Mouse (Mus musculus) lung, postnatal 4 days (tissue): Measurements from ENCODE around the gene Rfx1.

Experiments
- DNase-seq, 2 experiments: peaks; one replicate each; pipeline ENCODE4 v3.0.0; 2021

Gene Rfx1

GRCm38 (mm10) chr8:84066291-84066930 is at the start of gene Rfx1:
TSS of gene Rfx1 (plus strand) at chr8:84066834.
- peak; percentile 99 to 100 for DNase-seq

- DNase-seq: no peak
These were observed 46.9 kb upstream of the Rfx1 start for GRCm38 (mm10) chr8:84019738-84020137.

- peak in 1 of 2 experiments; percentile 49 for DNase-seq
These were observed 45.5 kb upstream of the Rfx1 start, which contains the start of gene Palm3 for GRCm38 (mm10) chr8:84021096-84021495. TSS of gene Palm3 (plus strand) at chr8:84021471.

- no peak for DNase-seq
These were observed 45.1 kb upstream of the Rfx1 start for GRCm38 (mm10) chr8:84021569-84021968.

- peak; percentile 75 to 83 for DNase-seq
These were observed 43.5 kb upstream of the Rfx1 start for GRCm38 (mm10) chr8:84023085-84023484.

- DNase-seq: no peak
These were observed 43.0 kb upstream of the Rfx1 start for GRCm38 (mm10) chr8:84023631-84024030.

GRCm38 (mm10) chr8:84024171-84024570 is 42.5 kb upstream of the Rfx1 start:
- DNase-seq: peak; percentile 58 to 69

GRCm38 (mm10) chr8:84025863-84026262 is 40.8 kb upstream of the Rfx1 start:
- peak; percentile 54 to 79 for DNase-seq

- DNase-seq: no peak
These were observed 39.2 kb upstream of the Rfx1 start for GRCm38 (mm10) chr8:84027449-84027848.

GRCm38 (mm10) chr8:84029272-84029671 is 37.4 kb upstream of the Rfx1 start:
- DNase-seq: no peak

GRCm38 (mm10) chr8:84032777-84033176 is 33.9 kb upstream of the Rfx1 start:
- no peak for DNase-seq

- no peak for DNase-seq
These were observed 28.6 kb upstream of the Rfx1 start for GRCm38 (mm10) chr8:84038015-84038414.

GRCm38 (mm10) chr8:84039050-84039449 is 27.6 kb upstream of the Rfx1 start:
- peak; percentile 57 to 80 for DNase-seq

- peak; percentile 77 to 83 for DNase-seq
These were observed 24.3 kb upstream of the Rfx1 start, which contains the start of gene Il27ra for GRCm38 (mm10) chr8:84042066-84042947. TSS of gene Il27ra (minus strand) at chr8:84042589.

- DNase-seq: peak; percentile 37 to 74
These were observed 23.7 kb upstream of the Rfx1 start for GRCm38 (mm10) chr8:84042948-84043342.

GRCm38 (mm10) chr8:84044103-84044502 is 22.5 kb upstream of the Rfx1 start:
- no peak for DNase-seq

GRCm38 (mm10) chr8:84044900-84045299 is 21.7 kb upstream of the Rfx1 start, which contains the start of gene Rln3:
TSS of gene Rln3 (minus strand) at chr8:84045000.
- DNase-seq: no peak

GRCm38 (mm10) chr8:84046505-84046904 is 20.1 kb upstream of the Rfx1 start:
- DNase-seq: no peak

- no peak for DNase-seq
These were observed 18.5 kb upstream of the Rfx1 start for GRCm38 (mm10) chr8:84048171-84048570.

- DNase-seq: peak; percentile 42 to 72
These were observed 13.9 kb upstream of the Rfx1 start for GRCm38 (mm10) chr8:84052746-84053145.

GRCm38 (mm10) chr8:84053229-84053628 is 13.4 kb upstream of the Rfx1 start:
- no peak for DNase-seq

- DNase-seq: no peak
These were observed 8.8 kb upstream of the Rfx1 start for GRCm38 (mm10) chr8:84057827-84058226.

- DNase-seq: no peak
These were observed 7.4 kb upstream of the Rfx1 start for GRCm38 (mm10) chr8:84059226-84059625.

- DNase-seq: no peak
These were observed 6.4 kb upstream of the Rfx1 start for GRCm38 (mm10) chr8:84060245-84060644.
